Mouse (Mus musculus) megakaryocyte progenitor cell, adult 5-6 weeks (primary cell): ENCODE measurements at regions not wholly inside any gene's neighbourhood (a gene's known extent, or its start where the extent isn't known, plus 50 kb on each side); places are given as distances from the start of the nearest gene placed in this dataset.

ENCODE experiments used
- ATAC-seq: replicated peaks from 2 replicates; pipeline ENCODE4 v1.8.0; 2016; ENCODE audit warnings: mild to moderate bottlenecking, moderate TSS enrichment, inconsistent platforms; ENCODE audit not compliant: poor library complexity

DNA sequence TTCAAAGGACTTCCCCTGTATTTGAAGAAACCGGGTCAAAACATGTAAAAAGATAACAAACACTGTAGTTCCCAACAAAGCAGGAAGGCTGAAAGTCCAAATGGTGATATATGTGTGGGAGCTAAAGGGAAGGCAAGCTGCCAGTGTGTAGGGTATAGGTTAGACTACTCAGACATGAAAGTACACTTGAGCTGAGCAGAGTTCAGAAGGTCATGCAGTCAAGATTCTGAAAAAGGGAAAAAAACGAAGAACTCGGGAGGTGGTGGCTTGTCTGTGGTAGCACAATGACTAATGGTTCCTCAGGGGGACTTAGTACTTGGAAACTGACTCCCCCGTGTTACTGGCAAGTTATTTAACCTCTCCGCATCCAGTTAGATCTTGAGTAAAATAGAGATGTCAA, 130.3 kb upstream of the Tent5a start:
- ATAC-seq = no peak

DNA sequence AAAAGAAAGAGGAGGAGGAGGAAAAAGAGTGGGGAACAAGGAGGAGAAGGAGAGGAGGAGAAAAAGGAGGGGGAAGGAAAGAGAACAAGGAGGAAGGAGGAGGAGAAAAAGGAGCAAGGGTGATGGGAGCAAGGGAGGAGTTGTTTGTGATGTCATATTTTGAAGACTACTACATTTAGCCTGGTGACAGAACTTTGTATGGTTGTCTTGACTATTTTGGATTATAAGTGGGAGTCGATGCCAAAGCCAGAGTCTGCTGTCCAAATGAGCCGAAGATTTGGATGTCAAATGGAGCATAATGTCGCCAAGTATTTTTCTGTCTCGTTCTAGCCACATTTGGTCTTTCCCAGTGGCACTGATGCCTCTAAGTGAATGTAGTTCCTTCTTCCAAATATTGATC, 128.2 kb upstream of the Tent5a start:
- ATAC-seq = no peak

DNA sequence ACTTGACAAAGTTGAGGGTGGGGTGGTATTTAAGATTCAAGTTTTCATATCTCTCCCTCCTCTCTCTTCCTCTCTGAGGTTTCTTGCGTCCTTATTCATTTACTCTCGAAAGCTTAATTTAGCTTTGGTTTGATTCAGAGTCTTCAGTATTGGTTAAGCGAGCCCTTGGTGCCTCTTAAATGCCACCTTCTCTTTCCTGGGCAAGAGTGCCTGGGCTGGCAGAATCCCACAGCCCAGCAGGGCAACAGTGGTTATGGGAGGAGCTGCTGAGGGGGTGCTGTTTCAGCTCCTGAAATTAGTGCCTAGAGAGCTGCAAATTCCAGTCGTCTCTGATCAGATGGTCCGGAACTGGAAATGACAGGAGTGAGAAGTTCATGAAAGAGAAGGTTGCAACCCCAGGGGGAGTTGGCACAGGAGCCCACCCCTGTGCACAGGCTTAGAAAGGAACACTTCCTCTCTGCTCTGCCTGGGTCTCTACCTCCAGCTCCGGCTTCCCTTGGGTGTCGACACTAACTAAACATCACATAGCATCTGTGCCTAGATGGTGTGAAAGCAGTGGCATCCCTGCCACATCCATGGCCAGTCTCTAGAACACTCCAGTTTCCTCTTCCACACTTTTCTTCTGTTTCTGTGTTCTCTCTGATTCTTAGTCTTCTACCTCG, 125.2 kb upstream of the Tent5a start:
- peak; percentile 79 for ATAC-seq

DNA sequence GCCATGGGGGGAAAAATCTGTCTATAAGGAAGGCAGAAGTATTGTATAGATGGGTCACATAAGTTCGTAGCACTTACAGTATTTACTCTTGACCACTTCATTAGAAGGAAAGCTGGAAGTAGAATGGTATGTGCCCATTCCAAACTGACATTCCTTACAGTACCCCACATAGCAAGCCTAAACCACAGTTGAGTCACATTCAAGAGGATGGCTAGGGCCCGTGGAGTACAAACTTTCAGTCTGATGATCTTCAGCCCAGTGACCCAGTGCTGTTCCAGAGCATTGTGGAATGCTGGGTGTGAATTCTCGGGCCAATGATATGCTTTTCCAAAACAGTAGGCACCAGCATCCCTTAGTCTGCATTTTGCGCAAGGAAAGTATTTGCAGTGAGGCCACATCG, 124.2 kb upstream of the Tent5a start:
- no peak for ATAC-seq

DNA sequence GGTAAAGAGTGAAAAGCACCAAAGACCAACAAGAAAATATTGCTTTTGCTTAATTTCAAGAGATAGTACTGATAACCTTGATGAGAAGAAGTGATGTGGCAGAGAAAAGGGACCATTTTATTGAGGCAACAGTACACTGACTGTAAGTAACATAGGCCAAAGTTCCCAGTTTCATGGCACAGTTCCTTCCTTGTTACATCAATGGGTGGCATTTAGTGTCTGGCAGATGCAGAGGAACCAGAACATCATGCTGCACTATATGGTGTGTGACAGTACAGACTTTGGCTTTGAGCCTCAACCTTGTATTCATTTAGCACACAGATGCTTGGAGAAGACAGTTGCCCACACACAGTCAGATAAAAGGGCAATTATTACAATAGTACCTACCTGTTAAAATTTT, 123.7 kb upstream of the Tent5a start:
- ATAC-seq = no peak

DNA sequence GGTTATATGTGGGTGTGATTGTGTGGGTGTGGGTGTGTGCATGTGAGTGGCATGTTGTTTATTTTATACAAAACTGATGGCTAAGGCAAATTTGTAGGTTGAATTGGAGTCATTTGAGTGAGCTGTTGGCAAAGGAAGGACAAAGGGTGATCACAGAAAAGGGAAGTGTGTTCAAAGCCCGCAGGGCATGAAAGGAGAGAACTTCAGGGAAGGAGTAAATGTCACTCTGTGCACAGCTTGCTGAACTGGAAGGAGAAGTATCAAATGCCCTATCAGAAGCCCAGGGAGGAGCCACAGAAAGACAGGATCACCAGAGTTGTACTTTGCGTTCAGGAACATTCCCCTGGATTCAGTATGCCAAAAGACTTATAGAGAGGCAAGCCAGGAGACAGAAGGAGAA, 122.3 kb upstream of the Tent5a start:
- ATAC-seq = peak; percentile 77

DNA sequence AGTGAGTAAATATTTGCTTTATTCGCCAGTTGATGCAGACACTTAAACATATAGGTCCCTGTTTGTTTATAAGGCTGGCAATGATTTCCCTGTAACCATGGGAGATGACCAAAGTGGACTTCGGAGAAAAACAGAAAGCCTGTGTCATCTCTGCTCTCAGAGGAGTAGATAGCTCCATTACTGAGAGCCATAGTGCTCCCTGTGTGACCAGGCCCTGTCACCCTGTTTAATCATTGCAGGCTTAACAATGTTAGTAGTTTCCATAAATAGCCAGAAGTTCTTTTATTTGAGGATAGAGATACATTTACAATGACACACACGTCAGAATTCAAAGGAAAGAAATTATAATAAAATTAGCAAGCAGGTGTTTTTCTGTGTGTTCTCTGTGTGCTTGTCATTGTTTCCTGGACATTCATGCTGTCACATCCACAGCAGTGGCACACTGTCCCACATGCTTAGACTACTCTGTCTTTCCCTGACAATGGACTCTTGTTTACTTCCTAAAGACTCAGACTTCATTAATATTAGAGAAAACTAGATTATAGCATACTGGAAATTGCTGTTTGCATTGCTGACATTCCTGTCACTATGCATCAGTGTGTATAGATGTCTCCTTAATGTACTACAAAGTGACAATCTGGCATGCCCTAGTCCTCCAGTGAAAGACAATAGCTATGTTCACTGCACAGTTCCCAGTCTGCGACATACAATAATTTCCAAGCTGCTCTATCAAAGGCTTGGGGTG, 115.8 kb upstream of the Tent5a start:
- ATAC-seq = no peak

DNA sequence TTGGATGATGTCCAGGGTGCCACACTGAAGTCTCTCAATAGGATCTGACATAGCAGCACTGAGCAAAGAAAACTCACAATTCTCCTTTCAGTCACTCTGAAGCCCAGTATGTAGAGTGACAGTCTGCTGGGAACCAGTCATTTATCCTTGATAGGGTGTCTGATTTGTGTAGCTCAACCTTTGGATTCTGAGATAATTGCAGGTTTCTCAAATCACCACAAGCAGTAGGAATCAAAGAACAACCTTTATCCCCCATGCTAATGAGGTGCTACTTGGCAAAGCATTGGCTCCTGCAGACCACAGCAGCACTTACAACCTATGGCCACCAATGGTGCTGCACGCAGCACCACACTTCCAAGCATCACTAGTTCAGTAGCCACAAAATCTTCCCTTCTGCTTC, 112.5 kb upstream of the Tent5a start:
- peak; percentile 48; the same call in 1 of the 2 replicates for ATAC-seq

DNA sequence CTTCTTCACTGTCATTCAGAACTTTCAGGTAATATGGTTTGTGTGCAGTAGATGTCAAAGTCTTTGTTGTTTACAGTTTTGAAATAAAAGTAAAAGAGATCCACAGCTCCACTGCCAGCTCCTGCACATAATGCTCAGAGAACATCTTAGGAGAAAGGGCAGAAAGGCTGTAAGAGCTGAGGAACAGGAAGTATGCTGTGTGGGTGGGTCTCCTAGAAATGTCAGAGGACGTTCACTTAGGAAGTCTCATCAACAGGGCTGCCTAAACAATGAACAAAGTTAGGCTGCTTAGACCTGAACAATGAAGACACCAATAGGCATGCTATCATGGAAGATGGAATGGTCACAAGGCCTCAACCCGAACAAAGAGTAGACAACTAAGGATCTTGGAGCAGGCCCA, 105.1 kb upstream of the Tent5a start:
- 0 out of 2 replicates have a peak, but pooled peaks have one; percentile 26 for ATAC-seq

DNA sequence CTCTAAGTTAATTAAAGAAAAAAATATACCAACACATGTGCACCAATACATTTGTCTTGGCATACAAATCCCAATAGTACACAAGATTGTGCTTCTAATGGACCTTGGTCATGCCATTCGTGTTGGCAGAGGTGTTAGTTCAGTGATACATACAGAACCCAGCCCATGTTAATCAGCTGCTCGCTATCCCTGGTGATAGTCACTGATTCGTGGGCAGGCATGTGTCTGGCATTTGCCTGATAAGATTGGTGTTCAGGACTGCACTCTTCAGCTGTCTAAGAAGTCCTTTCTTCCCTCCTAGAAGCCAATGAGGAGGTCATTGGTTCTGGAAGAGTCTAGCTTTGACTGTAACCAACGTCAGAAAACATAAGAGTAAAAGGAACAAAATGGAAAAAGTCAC, 99.7 kb upstream of the Tent5a start:
- ATAC-seq = peak; percentile 88

DNA sequence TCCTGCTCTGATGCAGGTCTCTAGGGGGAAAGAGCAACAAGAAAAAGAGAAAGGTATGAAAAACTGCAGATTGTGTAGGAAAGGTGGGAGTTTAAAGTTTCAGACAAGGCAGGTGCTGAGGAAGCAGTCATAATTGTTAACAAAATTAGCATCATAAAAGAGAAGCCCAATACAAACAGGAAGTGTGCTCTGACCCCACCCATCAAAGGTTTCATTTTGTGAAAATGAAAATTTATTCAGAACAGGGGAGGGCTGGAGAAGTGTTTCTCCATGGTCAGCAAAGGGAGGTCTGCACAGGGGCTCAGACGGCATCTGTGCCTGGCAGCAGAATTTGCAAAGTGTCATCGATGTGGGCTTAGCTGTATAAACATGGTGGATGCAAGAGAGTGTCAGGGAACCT, 96.8 kb upstream of the Tent5a start:
- 0 out of 2 replicates have a peak, but pooled peaks have one; percentile 40 for ATAC-seq

DNA sequence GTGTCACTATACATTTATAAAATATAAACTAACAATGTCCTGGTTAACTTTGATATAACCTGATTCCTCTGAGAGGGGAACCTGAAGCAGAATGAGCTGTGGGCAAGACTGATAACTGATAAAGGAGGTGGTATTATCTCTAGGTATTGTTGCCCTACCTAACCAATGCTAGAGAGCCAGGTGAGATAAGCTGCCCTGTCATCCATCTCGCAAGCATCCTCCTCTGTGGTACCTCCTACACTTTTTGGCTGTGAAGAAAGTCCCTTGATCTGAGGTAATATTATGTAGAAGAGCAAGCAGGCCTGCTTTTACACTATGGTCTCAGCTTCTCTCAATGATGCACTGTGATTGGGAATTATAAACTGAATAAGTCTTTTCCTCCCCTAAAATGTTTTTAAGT, 87.2 kb upstream of the Tent5a start:
- no peak for ATAC-seq

DNA sequence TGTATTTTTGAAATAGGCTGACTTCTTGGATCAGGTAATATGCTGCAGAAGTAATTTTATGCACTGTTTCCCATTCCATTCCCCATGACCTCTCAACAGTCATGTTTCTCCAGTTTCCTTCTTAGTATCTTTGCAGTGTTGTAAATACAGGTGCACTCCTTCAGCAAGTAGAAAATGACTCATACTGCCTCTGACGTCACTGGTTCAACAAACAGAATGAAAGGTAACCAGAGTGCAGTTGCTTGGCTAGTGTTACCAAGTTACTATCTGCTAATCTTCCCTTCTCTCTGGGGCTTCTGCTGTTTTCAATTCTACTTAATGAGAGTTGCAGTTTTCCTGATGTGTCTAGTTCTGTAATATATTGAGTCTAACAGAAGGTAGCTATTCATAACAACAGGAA, 86.7 kb upstream of the Tent5a start:
- no peak for ATAC-seq

DNA sequence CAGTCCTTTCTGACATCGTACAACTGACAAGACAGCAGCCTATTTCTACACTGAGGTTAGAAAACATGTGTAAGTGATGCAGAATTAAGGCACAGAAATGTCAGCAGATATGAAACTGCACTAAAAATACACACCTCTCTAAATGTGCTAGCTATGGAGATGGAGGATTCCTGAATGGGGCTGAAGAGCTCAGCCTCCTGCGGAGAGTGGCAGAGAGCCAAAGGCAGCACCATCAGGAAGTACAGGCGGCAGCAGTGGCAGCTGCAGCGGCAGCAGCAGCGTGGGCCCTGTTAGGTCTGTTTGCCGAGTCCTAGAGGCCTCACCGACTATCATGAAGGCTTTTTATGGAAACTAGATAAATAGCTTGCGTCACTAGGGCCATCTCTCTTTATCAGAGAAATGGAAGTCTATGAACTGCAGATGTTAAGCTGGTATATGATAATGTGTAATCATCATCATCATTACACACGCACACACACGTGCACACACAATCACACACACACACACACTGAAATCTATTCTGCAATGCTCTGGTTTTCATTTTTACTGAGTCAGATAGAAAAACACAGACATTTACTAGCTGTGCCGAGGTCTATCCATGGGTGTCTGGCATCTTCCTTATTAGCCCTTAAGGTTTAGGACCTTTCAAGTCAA, 83.6 kb upstream of the Tent5a start:
- ATAC-seq = peak; percentile 91

DNA sequence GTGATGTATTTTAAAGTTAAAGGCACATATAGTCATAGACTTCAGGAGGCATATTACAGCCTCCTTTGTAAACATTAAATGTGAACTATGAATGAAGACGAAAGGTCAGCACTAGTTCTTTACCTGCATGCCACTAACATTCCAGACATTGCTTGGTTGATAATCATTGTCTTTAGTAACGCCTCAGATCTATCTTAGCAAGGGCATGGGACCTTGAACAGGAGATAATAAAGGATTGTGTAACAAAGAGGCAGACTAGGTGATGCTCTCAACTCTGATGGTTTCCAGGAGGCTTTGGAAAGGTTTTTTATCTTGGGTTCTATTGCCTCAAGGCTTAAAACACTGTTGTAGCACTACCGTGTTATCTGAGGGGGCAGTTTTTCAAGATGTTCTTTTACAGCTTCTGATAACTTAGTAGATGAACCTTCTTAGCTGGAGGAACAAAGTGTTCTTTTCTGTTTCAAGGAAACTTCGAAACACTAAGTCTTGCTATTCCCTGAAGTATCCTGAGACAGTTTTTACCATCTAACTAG, 82.9 kb upstream of the Tent5a start:
- 0 out of 2 replicates have a peak, but pooled peaks have one; percentile 13 for ATAC-seq

DNA sequence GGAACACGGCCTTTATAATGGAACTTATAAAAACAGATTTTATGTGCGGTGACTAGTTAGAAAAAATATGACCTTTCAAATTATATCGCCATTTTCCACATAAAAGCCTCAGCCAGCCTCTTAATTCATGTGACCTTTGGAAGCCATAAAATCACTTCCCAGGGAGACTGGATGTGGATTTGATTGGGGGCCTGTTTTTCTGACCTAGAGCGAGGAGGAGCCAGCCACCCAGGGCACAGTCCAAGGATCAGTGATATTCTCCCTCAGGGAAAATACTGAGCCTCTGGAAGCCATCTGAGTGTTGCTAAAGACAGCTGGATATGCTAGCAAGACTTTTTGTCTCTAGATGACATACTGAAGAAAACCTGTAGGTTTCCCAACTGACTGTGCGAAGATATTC, 81.3 kb upstream of the Tent5a start:
- no peak for ATAC-seq

DNA sequence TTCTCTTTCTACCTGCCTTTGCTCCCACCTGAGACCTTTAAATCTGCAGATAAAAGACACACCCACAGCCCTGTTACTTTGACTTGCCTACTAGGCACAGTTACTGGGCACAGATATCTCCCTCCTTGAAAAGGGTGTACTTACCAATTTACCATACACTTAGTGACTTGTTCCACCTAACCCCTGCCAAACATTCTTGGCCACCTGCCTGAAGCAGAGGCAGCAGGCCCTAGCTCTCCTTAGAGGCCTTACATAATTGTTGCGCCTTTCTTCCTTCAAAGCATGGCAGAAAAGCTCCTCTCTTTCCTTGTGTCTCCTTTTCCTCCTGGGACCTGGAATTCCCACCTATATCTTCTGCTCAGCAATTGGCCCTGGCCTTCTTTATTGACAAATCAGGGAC, 80.4 kb upstream of the Tent5a start:
- ATAC-seq = no peak

DNA sequence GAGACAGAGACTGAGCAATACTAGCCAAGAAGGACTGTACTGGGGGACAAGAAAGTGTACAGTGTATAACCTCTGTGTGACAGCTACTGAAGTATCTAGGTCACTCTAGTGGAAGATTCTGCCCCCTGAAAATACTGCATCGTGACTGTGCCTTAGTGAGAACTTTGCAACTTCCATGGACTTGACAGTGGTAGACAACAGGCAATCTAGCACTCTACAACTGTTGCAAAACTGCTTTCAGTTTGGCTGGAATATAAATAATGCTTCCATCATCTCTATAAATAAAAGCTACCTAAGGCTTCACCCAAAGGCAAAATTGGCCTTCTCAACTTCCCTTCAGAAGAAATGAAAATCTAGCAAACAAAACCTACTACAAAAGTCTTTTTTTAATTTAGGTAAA, 74.6 kb upstream of the Tent5a start:
- no peak for ATAC-seq

DNA sequence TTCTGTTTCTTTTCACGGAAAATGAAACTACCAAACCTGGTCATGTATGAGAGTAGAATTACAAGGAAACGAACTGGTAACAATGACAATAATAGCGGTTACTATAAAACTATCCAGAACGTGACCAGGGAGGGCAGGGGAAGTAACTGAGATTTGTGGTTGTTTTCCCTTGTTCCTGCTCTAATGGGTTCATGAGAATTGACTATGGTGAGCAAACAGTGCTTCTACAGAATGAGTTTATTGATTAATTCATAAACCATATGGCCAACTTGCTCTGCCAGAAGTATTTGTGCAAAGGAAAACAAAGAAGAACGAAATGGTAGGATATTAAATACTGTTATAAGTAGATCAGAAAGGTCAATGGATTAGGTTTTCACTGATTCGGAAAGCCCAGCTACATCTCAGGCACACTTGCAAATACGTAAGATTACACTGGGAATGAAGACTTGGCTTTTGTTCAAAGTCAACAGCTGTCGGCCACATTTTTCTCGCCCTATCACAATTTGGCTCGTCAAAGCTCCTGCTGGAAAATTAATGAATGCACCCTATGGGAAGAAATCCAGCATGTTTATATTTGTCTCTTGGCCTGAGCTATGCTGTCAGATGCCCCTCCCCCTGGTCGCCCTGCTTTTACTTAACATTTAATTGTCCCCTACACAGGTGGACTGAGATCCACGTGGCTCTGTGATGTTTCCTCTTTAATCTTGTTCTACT, 73.6 kb upstream of the Tent5a start:
- ATAC-seq = no peak

DNA sequence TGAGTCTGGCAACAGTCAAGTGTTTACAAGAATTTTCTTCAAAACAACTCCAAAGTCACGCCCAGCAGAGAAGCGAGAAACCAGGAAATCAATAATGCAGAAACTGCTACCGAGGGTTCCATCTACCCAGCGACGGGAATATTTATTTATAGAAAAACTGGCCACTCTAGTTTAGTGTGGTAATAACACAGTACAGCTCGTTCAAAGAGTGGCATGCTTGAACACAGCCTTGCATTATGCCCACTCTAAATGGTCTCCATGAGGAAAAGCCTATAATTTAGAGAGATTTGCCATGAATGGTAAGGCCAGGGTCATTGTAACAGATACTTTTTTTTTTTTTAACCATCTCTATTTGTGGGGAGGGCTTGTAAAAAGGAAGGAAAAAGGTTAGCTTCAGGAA, 67.8 kb upstream of the Tent5a start:
- ATAC-seq = no peak

DNA sequence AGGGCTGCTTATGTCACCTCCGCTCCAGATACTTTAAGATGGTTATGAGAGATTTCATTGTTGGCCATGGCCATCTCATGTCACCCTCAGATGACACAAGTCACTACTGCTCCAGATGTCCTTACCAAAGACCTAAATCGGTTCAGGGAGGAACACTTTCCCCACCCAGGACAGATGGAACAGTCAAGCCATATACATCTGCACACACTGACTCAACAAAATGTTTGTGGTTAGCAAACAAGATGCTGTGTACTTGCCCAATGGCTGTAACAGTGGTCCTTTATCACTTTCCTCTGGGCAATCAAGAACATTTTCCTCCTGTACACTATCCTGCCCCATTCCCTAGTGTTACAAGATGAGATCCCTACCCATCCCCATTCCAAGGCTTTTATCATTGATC, 64.1 kb upstream of the Tent5a start:
- peak; percentile 71 for ATAC-seq
